Mouse (Mus musculus): Measurements from ENCODE around the gene 4930519G04Rik.

DNA sequence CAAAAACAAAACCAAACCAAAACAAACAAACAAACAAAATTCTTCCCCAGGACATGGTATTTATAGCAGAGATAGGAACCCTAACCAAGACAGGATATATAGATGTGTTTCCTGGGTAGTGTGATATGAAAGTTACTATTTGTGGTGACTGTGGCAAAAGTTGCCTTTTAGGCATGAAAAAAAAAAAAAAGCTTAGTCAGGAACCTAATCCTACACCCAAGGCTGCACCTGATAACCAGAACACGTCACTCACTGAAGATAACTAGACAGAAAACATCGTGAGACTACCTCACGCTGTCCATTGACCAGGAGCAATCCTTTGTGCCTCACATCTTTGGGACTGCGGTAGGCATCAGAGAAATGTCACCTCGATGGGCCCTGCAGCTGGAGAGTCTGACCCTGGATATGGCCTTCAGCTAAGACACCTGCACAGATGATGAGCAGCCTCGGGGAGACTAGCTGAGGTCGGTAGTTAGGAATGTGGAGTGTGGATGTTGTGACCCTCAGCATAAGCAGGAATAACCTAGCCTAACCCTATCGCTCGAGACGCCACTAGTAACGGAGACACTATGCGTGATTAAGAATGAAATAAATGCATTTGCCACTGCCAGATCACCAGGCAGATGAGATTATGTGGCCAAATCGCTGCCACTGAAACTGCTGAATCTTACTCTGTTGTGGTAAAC, 43.4 kb downstream of the 4930519G04Rik start, which contains the start of gene Oasl2:
- TF ChIP-seq CTCF (IDR thresholded peaks at IDR 0.05; ENCODE audit: control insufficient read depth, insufficient read depth, insufficient replicate concordance, low read depth, low read length) (no peak), POLR2A (IDR thresholded peaks at IDR 0.05; ENCODE audit: control insufficient read depth, low read depth, low read length) (no peak)
